ENCODE assay signal across 8 mouse cellular contexts in the genomic region with DNA sequence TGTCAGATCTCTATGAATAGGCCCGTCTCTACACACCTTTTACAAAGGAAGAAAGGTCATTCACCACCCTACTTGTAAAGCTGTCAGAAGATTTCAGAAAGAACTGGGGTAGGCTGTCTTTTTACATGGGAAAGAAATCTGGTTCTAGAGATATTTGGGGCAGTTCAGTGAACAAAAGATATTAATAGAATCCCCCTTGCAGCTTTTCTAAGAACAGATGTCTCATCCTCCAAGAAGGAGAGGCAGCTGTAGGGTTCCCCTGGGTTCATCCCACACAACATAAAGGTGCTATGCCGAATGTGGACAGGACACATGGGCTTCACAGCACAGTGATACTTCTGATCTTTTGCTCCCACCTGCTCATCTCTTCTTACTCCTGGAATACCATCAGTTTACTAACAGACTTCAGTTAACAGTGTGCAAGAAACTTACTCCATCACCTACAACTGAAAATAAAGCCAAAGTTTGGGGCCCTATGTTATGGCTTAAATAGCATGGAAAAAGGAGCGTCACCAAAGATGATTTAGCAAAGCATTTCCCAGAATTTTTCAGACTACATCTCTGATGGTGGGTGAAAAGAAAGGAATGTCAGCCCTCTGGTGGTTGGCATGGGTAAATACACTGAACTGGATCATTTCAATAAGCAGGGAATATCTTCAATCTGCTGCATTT.
DNase-seq lines count a peak whose midpoint lies in the region; ATAC-seq and TF ChIP-seq lines count a peak whose summit lies in the region.
"Had no signal": no experiment of that assay in that cellular context is flagged by ENCODE, and none has a peak within 500 bp of the region (broad histone marks: within the 10 kb centered on the region; RNA-seq: fewer than 3 reads in every experiment).

No protein-coding gene starts in this region.

- no peaks in the 10 kb centered on the region for H3K36me3 ChIP-seq in liver, adult 2 months (ENCODE audit: control insufficient read depth, insufficient read depth, low read length)
- no peaks in the 10 kb centered on the region for H3K36me3 ChIP-seq in hindbrain, postnatal 0 days (ENCODE audit: insufficient read depth, low read length)
- H3K36me3 ChIP-seq: liver, embryonic 13.5 days had no signal

- no peak for DNase-seq in liver, adult 2 months (ENCODE audit: extremely low read depth, low read depth, low spot score)
- no peak for DNase-seq in liver
- peak; percentile 63 for DNase-seq in hindbrain, postnatal 0 days (ENCODE audit: low spot score)
- peak; percentile 14 for DNase-seq in retina, postnatal 7 days (ENCODE audit: low read depth, low spot score)
- no peak for DNase-seq in gastrocnemius, postnatal 25 days
- no peak for DNase-seq in heart, adult 8-10 months (ENCODE audit: low spot score)
- DNase-seq: liver, embryonic 13.5 days had no signal

- H3K4me2 ChIP-seq in hindbrain, postnatal 0 days (ENCODE audit: low read depth, low read length) = no peak overlapping the region
- H3K4me2 ChIP-seq: liver, embryonic 13.5 days had no signal

- WGBS in liver, adult 2 months = 49% methylated on average over 3 of the region's 3 CpGs
- WGBS in hindbrain, postnatal 0 days = 45% methylated on average over 3 of the region's 3 CpGs

- no peak for TF ChIP-seq POLR2A in liver, adult 2 months (IDR thresholded peaks at IDR 0.05; ENCODE audit: extremely low read depth, insufficient read depth, low read length)
- no peak for TF ChIP-seq POLR2A in cortical plate, adult 2 months (IDR thresholded peaks at IDR 0.05; ENCODE audit: extremely low read depth, insufficient read depth, low read length)

- ATAC-seq in hindbrain, postnatal 0 days = peak; percentile 59; the same call in 1 of the 2 replicates

- H3K27ac ChIP-seq in liver, adult 2 months (replicated peaks; ENCODE audit: insufficient read depth, low read depth, low read length) = no peak overlapping the region
- H3K27ac ChIP-seq in cortical plate, adult 2 months (ENCODE audit: insufficient read depth, low read length) = 0 out of 2 replicates have a peak overlapping the region, but pooled peaks have one; percentile 35
- no peak overlapping the region for H3K27ac ChIP-seq in hindbrain, postnatal 0 days
- H3K27ac ChIP-seq: liver, embryonic 13.5 days had no signal

- H3K9me3 ChIP-seq in hindbrain, postnatal 0 days (ENCODE audit: low read length) = no peaks in the 10 kb centered on the region
- H3K9me3 ChIP-seq: liver, embryonic 13.5 days had no signal

- no peaks in the 10 kb centered on the region for H3K4me1 ChIP-seq in liver, adult 2 months (ENCODE audit: control insufficient read depth, insufficient read depth, low read length)
- H3K4me1 ChIP-seq in cortical plate, adult 2 months (ENCODE audit: control insufficient read depth, insufficient read depth, low read length) = peaks cover 1% of the 10 kb centered on the region; the same call in 1 of the 2 replicates
- H3K4me1 ChIP-seq in hindbrain, postnatal 0 days (ENCODE audit: insufficient read depth, low read length) = 0 out of 2 replicates have a peak, but pooled peaks cover 2% of the 10 kb centered on the region
- H3K4me1 ChIP-seq: liver, embryonic 13.5 days had no signal

- no peak overlapping the region for H3K9ac ChIP-seq in liver, adult 2 months (ENCODE audit: low read depth, low read length)
- no peak overlapping the region for H3K9ac ChIP-seq in hindbrain, postnatal 0 days (replicated peaks; ENCODE audit: low read length)
- H3K9ac ChIP-seq: liver, embryonic 13.5 days had no signal

- no peaks in the 10 kb centered on the region for H3K27me3 ChIP-seq in liver, adult 2 months (ENCODE audit: control insufficient read depth, insufficient read depth, low read length)
- H3K27me3 ChIP-seq in hindbrain, postnatal 0 days (ENCODE audit: insufficient read depth, low read length) = no peaks in the 10 kb centered on the region
- H3K27me3 ChIP-seq: liver, embryonic 13.5 days had no signal

- H3K4me3 ChIP-seq in liver, adult 2 months (ENCODE audit: insufficient read depth, low read depth, low read length) = no peak overlapping the region
- no peak overlapping the region for H3K4me3 ChIP-seq in cortical plate, adult 2 months (ENCODE audit: insufficient read depth, low read length)
- H3K4me3 ChIP-seq in hindbrain, postnatal 0 days (ENCODE audit: low read length) = no peak overlapping the region
- H3K4me3 ChIP-seq: liver, embryonic 13.5 days had no signal

- no peaks in the 10 kb centered on the region for H3K79me2 ChIP-seq in liver, adult 2 months (ENCODE audit: control insufficient read depth, insufficient read depth, low read length)

- 0 out of 2 replicates have a peak, but pooled peaks have one; percentile 15 for TF ChIP-seq CTCF in liver, adult 2 months (IDR thresholded peaks at IDR 0.05; ENCODE audit: low read depth, low read length)
- TF ChIP-seq CTCF in cortical plate, adult 2 months (IDR thresholded peaks at IDR 0.05; ENCODE audit: extremely low read depth, insufficient read depth, low read length) = peak; percentile 31; the same call in 1 of the 2 replicates
- peak; percentile 87 for TF ChIP-seq CTCF in hindbrain, postnatal 0 days (IDR thresholded peaks at IDR 0.05; ENCODE audit: low read depth)

Comparison
In these comparisons a context has a peak if more than half of its experiments do, and no peak if none do; other contexts are left out.
1. DNase-seq: peak in hindbrain, postnatal 0 days (single experiment) and retina, postnatal 7 days (single experiment); none in liver, adult 2 months (single experiment), liver (single experiment), gastrocnemius, postnatal 25 days (single experiment) and heart, adult 8-10 months (single experiment).
2. CTCF ChIP-seq: peak in every context shown above with its lines; median percentile 87 in hindbrain, postnatal 0 days; 31 in cortical plate, adult 2 months; 15 in liver, adult 2 months.